Mouse (Mus musculus) CH12F3 (cell line): Measurements from ENCODE around the gene Sod1.
"Not testable (repeated sequence)": the region's sequence is repeated elsewhere in the genome, so short reads cannot be mapped to it uniquely, and the experiment has no call there.

Experiments used
- in situ Hi-C: fragments of 300-500 bp; cut with MboI; formaldehyde crosslinking; loops from 2 replicates; pipeline ENCODE4 v1.14.3; 2020; ENCODE audit warnings: low sequenced_read_pairs

Sod1 gene

DNA sequence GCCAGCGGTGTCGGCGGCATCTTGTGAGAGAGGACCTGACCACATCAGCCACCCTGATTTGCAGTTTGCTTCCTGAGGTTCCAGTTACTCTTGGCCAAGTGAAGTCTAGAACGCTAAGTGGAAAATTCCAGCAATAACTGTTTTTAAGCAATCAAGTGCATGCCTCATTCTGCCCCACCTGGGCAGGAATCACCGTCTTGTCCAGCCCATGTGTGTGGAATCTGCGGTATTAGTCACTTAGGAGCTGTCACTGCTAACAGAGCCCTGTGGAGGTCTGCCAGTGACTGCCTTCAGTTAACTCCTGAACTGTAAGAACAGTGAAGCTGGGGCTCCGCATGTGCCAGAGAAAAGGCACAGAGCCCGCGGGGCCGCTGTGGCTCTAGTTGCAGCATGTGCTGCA, 9.8 kb upstream of the Sod1 start:
- in situ Hi-C loops = no loop called here

DNA sequence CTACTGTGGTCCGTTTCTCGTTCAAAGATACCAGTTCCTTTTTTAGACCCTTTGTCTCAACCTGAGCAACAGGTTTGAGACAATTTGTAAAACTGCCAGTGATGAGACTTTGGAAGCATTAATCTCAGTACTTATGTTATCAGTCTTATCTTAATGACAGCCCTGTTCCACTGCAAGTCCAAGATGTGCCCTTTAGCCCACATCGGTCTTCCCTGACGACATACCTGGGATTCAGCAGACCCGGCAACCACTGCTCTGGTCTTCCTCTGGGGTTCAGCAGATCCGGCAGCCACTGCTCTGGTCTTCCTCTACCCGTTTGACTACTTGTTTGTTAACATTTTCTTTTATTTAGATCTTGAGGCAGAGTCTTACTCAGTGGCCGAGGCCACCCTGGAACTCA, 8.8 kb upstream of the Sod1 start:
- in situ Hi-C loops = no loop called here

DNA sequence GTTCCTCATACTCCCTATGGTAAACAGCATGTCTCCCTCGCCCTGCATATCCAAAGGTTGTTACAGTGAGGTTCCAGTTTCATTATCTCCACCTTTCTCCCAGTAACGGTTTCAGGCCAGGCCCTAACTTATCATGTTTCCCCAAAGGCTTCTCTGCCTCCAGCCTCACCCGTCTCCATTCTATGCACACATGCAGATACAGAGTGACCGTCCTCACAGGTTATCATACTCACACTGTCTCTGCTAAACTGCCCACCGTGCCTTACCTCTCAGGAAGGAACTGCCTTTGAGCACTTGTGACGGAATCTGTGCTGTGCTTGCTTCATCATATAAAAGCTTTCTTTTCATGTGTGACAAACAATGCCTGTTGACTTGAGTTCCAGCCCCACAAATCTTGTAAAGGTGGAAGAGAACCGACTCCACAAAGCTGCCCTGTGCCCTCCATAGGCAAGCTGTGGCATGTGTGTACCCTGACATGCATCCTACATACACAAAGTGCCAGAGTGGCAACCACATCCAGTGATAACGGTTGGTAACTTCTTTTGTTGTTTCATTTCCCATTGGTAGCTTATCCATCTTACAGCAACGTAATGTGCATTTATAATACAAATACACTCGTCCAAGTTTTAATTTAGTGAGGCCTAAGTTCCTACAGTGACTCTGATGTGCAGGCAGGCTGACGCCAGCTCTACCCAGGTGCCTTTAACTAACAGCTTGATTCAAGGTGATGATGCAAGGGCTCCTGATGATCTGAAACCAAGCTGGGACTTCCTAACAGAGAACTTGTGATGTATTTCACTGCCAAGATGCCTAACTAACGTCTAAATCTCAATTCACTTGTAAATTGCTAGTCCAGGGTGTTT, 6.8 kb upstream of the Sod1 start:
- in situ Hi-C loops = no loop called here

DNA sequence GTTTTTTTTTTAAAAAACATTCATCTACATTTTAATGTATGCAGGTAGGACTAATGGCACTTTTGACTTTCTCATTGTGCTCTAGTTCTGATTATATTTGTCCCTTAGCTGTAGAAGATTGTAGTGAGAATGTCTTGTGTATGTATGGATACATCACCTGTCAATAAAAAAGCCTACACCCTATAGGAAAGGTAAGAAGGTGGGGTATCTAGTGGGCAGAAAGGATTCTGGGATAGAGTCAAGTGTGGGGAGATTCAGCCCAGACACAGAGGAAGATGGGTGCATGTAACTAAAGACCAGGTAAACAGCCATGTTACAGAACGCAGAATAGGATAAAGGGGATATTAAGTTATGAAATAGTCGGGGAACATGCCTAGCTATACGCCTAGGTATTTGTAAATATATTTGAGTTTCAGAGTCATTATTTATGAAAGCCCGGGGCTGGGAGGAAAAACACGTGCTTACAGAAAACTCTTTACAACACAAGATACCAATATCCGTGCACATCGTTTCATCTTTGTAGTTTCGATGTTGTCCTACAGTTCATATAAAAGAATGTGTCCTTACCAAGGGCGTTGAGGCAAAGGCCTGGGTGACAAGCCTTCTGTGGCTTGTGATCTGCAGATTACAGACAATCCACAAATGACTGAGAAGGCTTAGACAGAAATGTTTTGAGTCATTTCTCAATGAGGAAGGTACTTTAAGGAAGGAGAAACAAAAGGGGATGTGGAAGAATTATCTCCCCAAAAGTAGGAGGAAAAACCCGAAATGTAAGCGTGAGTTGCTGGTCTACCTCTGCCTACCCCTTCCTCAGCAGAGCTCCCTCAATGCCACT, 5.6 kb upstream of the Sod1 start:
- in situ Hi-C loops = no loop called here

DNA sequence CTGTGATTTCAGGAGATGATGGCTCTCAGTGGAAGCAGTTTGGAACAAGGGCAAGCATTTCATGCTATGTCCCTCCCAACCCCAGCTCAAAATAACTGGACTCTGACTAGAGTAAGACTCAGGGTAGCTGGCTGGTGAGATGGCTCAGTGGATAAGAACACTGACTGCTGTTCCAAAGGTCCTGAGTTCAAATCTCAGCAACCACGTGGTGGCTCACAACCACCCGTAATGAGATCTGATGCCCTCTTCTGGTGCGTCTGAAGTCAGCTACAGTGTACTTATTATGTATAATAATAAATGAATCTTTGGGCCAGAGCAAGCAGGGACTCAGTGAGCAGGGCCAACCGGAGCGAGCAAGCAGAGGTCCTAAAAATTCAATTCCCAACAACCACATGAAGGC, 4.7 kb upstream of the Sod1 start:
- in situ Hi-C loops = not testable (repeated sequence)

DNA sequence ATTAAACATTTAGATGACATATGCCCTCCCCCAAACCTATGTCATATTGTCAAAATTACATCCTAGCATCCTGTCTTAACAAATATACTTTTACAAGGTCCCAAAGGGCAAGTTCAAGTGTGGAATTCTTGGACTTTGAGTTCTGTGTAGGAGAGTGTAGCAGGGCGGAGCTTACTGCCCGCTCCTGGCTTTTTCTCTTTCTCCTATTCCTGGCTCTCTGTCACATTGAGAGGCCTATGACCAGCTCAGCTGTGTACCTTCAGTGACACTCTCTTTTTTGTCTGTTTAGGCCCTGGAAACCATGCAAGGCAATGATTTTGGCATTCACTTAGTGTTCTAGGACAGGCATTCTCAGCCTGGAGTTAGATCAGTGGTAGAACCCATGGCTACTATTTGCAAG, 4.1 kb upstream of the Sod1 start:
- in situ Hi-C loops = no loop called here

DNA sequence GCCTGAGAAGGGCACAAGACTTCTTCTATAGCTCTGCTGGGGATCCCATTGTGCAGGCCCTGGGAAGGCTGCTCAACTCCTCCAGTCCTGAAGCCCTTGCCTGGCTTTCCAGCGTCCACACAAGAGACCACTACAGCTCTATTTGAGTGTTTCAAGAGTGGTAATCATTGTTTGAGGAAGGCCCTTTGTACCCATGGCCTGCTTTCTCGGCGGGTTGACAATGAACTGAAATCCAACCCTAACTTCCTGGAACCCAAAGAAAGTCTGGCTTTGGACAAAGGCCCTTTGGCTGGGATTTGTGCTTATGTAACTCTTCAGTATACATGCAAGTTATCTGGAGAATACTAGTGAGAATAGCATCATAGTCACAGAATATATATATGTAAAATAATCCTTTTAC, 3.2 kb upstream of the Sod1 start:
- in situ Hi-C loops = no loop called here

DNA sequence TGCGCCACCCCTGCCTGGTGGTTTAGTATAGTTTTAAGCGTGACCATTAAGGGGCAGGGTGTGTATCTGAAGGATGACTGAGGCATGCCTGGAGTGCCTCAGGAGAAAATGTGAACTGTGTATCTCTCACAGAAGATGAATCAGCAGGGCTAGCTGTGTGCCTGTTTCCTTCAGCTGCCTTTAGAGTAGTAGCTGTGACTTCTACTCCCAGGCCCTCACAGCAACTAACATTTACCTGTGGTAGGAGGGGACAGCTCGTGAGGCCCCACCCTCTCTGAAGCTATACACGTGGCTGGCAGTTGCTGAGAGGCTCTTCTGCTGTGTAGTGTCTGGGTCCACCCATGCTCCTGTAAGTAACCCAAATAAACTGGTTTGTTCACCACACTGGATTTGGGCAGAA, 2.6 kb upstream of the Sod1 start:
- in situ Hi-C loops = no loop called here

DNA sequence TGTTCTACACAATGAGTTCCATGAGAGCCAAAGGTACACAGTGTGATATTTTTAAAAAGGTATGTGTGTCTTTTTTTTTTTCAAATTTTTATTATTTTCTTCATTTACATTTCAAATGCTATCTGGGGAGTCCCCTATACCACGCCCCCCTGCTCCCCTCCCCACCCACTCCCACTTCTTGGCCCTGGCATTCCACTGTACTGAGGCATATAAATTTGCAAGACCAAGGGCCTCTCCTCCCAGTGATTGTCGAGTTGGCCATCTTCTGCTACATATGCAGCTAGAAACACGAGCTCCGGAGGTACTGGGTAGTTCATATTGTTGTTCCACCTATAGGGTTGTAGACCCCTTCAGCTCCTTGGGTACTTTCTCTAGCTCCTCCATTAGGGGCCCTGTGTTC, 1.1 kb upstream of the Sod1 start:
- in situ Hi-C loops = not testable (repeated sequence)

DNA sequence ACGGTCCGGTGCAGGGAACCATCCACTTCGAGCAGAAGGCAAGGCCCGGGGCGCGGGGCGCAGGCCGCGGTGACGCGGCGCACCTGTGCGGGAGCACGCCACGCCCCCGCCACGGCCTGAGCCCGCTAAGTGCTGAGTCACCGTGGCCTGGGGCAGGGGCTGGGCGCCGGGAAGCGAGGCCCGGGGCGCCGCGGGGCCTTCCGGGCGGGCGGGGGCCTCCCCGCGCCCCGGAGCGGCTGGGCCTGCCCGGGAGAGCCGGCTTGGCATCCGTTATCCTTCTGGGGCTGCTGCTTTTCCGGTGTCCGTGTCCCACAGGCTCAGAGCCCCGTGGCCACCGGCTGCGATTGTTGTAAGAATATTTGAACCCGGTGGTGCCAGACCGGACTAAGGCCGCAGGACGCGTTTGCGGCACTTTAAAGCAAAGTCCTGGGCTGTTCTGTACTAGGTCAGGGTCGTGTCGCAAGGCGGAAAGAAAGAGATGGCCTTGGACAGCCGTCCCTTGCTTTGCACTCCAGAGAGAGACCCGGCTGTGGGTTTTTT, 408 bp downstream of the Sod1 start:
- in situ Hi-C loops = no loop called here

DNA sequence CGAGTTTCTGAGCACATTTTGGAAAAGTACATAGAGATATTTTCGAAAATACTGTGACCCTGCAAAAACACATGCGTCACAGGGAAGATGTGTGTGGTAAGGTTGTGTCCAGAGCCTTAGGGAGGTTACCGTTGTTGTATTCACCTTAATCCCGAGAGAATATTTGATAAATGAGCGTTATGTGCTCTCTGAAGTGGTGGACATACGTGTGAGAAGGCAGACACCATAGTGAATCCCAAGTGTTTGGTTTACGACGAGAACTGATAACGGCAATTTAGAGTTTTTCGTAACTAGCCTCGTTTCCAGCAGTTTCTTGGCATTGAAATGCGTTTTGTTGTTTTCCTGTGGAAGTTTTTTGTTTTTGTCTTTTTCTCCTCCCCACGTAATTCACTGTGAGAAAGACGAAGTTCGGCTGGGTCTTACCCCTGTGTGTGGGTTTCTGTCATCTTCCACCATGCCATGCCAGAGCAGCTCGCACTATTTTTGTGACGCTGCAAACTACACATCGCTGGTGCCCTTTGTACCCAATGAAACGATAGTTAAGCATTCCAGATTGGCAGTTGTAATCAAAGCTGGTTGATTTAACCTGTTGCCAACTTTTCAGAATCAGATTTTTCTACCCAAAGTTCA, 1.0 kb downstream of the Sod1 start:
- in situ Hi-C loops = no loop called here

DNA sequence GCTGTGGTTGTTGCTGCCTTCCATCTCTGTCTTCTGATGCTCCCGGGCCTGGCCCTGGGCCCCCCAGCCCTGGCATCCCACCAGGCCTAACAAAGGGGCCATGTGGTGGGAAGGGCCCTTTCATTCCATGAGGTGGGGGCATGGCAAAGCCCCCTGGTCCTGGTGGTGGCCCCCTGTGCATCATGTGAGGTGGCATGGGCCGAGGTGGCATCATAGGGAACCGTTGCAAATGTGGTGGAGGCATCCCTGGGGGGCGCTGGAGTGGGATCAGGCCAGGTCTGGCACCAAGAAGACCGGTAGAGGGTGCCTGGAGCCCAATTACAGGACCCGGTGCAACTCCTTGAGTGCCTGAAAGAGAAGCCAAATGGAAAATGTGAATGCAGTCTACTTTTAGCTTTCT, 9.3 kb downstream of the Sod1 start:
- in situ Hi-C loops = no loop called here

DNA sequence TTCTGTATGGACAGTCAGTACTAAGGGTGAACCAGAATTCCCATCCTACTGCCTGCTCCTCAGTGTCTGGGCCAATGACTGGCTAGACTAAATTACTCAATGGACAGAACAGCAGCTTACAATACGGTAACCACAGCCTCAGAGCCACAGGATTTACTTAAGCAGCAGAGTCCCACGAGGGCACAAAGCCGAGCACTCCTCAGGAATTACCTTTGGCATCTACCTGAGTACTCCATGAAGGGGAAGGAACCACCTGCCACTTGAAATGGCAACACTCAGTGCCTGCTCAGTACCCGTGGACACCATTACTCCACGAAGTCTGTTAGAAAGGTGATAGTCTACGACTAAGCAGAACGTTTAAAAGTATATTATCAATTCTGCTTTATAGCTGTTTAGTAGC, 10.7 kb downstream of the Sod1 start:
- in situ Hi-C loops = no loop called here

DNA sequence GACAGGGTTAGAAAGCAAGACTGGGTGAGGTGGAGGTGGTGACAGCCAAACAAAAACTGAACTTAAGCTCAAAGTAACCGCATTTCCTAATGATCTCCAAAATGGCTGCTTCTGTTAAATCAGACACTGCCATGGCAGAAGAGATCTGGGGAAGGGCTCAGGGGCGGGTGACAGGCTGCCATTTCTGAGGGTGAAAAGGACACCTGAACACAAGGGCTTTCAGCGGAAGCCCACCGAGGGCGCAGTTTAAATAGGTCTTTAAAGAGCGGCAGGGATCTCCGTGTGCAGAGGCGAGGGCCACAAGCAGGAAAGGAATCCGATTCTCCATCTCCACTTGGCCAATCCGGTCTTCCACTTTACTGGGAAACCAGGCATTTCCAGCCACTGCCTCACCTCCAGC, 13.1 kb downstream of the Sod1 start:
- in situ Hi-C loops = no loop called here

DNA sequence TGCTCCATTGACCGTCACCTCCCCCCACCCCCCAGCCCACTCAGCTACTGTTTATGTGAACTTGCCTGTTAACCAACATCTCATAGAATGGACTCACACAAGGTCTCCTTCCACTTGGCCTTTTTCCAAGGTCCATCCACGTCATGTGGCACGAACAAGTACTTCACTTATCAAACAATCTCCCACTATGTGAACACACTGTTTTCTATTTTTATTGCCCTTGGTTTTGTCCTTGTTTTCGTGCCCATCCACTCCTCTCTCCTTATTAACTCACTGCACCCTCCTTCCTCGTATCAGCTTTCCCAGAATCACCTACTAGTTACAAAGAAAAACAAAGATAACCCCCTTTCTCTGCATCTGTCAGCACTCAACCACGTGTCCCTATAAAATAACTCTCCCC, 14.1 kb downstream of the Sod1 start:
- in situ Hi-C loops = no loop called here

DNA sequence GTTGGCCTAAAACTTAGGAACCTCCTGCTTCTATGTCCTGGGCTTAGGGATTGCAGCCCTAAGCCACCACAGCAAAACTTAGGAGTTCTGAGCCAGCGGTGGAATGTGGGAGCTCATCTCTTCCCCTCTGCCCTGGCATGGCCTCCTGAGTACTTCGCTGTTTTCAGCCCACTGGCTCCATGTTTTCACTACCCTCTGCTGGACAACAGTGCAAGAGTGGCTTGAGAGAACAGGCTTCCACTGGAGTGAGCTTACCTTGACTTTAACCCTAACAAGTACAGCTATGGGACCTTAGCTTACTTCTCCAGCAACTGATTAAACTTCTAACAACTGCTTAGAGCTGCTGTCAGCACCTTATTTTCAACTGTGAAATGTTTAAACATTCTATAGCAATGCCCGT, 14.6 kb downstream of the Sod1 start:
- in situ Hi-C loops = no loop called here

DNA sequence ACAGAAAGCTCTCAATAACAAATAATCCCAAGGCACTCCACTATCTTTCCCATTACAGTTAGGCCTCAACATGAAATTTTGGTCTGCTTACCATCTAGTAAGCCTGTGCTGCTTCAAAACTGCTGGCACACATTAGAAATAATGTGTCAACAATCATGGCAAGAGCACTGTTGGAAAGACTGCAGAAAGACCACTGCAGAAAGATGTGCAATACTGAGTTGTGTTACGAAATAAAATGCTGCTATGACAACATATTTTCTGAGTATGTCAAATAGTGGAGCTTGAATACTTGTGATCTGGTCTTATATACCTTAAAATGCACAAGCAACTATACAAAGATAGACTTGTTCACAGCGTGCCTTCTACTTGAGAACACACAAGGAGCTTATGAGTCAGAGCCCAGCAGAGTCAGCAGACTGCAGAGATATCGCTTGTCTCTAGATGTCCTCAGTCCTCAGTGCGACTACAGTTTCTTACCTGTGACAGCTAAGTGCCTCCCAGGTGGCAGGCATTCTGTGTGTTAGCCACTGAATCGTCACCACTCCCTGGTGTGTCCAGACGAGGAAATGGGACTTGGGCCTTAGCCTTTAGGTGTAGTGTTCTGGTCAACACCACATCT, 18.7 kb downstream of the Sod1 start:
- in situ Hi-C loops = no loop called here

DNA sequence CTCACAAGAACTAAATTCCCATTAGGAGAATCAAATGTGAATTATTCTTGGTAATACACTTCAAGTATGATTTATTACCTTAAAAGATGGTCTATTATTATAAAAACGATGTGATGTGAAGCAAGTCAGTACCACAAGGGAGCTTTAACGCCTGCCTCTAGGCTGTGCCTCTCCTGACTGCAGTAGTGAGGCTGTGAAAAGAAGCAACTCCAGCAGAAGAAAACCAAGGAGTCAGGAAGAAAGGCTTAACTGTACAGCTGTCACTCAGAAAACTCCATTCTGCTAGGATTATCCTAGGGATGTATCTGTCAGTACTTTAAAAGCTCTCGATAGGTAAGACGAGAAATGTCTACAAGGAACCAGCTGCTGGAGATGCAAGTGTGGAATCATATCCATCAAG, 21.3 kb downstream of the Sod1 start:
- in situ Hi-C loops = no loop called here

DNA sequence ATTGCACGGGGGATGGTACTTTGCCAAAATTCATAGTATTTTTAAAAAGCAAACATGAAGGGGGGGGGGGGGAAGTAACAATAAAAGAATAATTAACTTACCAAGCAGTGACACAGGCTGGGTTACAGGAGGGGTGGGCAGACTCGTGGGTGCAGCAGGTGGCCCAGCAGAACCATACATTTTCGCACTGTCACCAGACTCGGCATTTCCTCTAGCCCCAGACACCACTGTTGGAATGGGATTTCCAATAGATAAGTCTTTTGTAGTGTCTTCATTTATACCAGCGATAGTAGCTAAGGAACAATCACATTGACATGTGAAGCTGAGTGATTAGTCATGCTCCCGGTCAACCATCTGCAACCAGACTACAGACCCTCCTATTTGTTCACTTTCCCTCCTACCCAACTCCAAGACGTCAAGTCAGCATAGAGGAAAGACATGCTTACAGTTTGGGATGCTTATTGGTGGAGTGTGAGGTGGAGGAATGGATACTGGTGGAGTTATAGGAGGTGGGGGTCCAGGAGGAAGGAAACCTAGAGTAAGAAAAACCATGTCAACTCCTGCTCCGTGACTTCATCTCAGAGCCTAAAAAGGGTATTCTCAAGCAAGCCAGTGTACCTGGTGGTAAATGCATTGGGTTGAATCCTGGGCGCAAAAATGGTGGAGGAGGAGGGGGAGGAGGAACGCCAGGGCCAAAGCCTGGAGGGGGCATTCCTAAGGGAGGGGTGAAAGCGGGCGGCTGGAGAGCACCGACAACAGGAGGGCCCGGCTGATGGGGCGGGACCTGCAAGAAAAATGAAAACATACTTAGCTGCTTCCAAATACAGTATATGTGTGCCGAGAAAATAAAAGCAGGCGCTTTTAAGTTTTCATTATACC, 22.1 kb downstream of the Sod1 start:
- in situ Hi-C loops = no loop called here

DNA sequence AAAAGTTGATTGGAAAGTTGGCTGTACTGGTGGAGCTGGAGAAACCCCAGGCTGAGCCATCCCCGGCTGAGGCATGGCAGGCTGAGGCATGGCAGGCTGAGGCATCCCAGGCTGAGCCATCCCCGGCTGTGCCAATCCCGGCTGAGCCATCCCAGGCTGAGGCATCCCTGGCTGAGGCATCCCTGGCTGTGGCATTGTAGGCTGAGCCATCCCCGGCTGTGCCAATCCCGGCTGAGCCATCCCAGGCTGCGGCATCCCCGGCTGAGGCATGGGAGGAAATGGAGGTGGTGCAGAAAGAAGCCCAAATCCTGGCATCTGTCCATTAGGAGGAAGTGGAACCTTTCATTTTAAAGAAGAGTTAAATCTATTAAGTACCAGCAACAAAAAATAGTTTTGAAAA, 29.5 kb downstream of the Sod1 start:
- in situ Hi-C loops = no loop called here
